Mouse (Mus musculus) right cerebral cortex, postnatal 25 days (tissue): ENCODE data around the gene Gdf15.
"Not testable (repeated sequence)": the region's sequence is repeated elsewhere in the genome, so short reads cannot be mapped to it uniquely, and the experiment has no call there.

ENCODE experiments used
- DNase-seq: peaks from one replicate; pipeline ENCODE4 v3.0.0; 2022

Gene Gdf15

GRCm38 (mm10) chr8:70602139-70602811 is 30.0 kb downstream of the Gdf15 start:
- DNase-seq: no peak

DNA sequence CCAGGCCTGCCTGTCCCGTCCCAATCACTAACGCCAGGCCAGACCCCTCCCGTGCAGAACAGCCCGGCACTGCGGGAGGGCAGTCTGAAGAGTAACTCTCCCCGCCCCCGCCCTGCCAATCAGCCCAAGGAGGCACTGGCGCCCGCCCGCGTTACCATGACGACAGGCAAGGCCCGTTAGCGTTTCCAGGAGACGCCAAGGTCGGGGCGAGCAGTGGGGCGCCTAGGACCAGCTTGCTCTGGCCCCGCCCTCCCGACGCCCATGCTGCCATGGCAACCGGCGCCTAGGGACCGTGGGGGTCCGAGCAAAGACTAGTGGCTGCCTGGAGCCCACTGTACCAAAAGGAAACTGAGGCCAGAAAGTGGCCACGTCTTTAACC is 31.0 kb downstream of the Gdf15 start:
- DNase-seq: peak; percentile 79

GRCm38 (mm10) chr8:70600473-70601270 is 31.6 kb downstream of the Gdf15 start:
- DNase-seq: no peak

DNA sequence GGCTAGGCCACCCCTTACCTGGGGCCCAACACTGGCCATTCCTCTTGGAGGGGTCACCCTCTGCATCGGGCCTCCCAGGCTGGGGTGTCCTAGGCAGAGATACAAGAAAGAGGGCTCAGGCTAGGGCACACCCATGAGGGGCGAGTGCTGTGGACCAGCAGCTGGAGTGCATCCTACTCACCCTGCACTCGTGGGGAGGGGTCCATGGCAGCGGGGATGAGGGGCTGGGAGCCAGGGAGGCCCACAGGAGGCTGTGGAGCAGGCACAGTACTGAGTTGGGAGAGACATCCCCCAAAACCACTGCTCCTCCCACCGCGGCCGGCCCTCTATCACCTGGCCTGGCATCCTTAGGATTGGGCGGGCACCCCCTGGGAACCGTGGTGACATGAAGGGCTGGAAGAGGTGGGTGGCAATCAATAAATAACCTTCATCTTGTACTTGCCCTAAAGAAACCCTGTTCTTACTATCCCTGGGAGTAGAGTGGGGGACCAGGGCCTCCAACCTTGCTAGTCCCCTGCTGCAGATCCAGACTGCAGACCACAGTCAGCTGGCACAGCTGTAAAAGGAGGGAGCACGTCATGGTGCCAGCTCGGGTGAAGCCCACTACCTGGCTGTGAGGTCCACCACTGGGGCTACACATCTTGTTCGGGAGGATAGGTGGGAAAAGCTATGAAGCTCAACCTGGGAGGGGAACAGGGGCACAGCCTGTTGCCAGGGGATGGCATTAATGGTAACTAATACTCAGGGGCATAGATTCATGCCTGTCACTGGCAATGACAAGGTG is 32.6 kb downstream of the Gdf15 start:
- no peak for DNase-seq

DNA sequence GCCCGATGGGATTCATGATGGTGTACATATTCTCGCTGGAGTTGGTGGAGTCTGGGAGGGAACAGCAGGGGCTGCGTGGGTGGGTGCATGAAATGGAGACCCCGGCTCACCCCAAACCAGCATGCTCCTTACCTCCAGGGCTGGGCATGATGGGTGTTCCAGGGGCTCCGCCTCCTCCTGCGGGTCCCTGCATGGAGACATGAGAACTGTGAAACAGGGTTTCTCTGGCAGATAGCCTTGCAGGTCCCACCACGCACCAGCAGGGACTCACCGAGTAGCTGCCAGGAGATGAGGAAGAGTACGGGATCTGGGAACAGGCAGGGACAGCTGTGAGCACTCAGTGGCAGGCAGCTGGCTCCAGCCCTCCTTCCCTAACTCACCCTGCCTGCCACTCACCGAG is 33.5 kb downstream of the Gdf15 start:
- no peak for DNase-seq

DNA sequence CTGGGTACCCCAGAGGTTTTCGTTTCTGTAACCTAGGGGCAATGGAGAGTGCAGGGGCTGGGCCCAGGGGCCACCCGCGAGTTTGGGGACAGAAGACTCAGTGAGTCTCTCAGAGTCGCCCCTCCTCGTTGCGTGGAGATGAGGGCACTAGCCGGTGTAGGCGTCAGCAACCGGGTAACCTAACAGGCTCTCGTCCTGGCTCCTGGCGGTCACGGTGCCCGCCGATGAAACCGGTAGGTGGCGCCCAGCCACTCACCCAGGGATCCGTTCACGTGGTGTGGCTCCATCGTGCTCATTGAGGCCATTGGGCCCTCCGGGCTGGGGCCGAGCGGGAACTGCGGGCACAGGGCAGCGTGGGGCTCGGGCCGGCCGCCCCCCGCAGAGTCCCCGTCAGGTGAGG is 34.0 kb downstream of the Gdf15 start:
- DNase-seq: peak; percentile 82

GRCm38 (mm10) chr8:70597417-70598272 is 34.6 kb downstream of the Gdf15 start:
- no peak for DNase-seq

DNA sequence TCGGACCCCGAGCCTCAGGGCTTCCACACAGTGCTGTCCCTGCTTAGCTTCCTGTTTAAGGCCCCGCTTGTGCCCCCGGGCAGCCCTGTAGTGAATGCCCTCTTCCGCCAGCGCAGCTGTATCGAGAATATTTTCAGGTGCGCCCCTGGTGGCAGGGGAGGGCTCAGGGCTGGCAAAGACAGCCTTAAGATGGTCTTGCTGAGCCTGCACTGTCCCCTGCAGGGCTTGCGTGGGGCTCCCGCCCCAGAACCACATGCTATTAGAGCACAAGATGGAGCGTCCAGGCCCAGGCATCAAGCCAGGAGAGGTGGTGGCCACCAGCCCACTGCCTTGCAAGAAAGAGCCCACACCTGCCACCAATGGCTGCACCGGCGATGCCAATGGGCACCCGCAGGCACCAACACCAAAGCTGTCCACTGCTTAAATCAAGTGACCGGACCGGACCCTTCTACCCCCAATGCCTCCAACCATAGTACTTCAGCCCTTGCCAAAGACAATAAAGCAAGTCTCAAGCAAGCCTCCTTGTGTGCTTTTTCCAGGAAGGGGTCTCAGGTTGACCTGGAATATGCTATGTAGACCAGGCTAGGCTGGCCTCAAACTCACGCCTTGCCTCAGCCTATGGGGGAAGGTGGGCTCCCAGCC is 35.4 kb downstream of the Gdf15 start:
- no peak for DNase-seq

DNA sequence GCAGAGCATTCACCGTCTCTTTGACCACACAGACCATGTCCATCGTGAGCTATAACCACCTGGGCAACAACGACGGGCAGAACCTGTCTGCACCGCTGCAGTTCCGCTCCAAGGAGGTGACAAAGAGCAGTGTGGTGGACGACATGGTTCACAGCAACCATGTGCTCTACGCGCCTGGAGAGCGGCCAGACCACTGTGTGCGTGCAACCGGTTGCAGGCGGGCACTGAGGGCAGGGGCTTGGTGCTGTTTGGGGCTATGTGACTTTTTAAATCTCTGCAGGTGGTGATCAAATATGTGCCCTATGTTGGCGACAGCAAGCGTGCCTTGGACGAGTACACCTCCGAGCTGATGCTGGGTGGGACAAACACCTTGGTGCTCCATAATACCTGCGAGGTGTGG is 36.0 kb downstream of the Gdf15 start:
- no peak for DNase-seq

DNA sequence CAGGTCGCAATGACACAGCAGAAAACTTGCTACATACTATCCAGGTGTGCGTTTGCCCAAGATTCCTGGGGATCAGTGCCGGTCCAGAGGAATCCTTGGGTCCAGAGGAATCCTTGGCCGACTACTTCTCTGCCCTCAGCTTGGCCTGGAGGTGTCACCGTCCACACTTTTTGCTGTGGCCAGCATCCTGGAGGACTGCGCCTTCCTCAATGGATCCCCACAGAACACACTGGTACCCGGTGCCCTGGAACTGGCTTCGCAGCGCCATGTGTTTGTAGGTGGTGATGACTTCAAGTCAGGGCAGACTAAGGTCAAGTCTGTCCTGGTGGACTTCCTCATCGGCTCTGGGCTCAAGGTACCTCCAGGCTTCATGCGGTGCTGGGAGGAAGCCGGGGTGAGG is 36.4 kb downstream of the Gdf15 start:
- DNase-seq: no peak

DNA sequence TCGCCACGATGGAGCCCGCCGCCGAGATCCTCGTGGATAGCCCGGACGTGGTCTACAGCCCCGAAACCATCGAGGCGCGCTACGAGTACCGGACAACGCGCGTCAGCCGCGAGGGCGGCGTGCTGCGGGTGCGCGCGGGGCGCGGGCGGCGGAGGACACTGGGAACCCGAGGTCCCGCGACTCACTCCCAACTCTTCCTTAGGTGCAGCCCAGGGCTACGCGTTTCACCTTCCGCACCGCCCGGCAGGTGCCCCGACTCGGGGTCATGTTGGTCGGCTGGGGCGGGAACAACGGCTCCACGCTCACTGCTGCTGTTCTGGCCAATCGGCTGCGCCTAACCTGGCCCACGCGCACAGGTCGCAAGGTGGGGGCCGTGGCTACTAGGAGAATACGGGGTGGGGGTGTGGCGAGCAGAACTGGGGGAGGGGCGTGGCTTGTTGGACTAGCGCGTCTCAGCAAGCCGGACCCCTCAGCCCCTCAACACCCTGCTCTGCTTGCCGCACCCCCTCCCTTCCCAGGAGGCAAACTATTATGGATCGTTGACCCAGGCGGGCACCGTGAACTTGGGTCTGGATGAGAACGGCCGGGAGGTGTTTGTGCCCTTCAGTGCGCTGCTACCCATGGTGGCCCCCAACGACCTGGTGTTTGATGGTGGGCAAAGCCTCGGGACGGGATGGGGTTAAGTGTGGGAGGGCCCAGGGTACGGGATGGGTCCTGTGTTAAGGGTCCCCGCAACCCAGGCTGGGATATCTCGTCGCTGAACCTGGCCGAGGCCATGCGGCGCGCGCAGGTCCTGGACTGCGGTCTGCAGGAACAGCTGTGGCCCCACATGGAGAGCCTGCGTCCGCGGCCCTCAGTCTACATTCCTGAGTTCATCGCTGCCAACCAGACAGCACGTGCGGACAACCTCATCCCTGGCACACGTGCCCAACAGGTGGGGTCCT is 37.4 kb downstream of the Gdf15 start:
- DNase-seq: no peak

DNA sequence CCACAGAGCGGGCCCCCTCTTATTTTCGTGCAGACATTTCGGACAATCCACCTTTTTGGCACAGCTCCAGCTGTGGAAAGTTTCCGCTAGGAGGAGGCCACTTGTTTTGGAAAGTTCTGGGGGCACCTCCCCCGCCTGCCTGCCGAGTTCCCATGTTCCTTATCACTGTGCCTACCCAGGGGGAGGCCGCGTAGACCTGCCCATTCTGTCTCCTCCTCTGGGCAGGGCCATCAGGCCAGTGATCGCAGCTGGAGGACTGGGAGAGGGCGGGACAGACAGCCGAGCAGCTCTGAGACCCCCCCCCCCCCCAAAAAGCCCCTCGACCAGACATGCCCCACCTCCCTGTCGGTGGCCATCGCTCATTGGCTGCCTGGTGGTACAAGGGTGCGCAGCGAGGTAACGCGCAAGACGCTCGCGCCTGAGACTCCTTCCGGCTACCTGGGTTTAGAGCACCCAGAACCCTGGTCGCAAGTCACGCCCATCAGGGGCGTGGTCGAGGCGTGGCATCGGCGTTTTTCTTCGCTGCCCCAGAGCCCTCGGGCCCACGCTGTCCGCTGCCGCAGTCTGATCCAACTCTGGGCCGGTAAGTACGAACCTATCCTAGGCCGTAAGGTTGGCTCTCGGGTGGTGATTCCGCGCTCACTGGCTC is 38.2 kb downstream of the Gdf15 start, which contains the start of gene Isyna1:
Gene Isyna1, plus strand, starts transcription at position 413 of the 649 bp plus-strand sequence.
- peak; percentile 80 for DNase-seq

DNA sequence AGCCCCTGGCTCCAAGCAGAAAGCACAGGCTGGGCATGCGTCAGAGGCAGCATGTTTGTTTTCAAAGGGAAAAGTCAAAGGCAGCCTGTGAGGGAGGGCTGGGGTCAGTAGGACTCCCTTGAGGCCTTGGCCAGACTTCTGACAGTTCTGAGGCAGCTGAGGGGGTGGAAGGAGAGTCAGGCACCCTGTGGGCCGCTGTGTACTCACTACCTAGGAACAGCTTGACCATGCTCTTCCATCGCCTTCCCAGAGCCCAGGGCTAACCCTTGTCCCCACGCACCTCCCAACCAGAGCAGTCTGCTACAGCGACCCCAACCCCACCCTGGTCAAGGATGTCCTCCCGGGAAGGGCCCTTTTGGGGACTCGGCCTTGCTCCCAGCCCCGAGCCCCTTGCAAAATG is 39.1 kb downstream of the Gdf15 start:
- no peak for DNase-seq

- no peak for DNase-seq
Measured at GRCm38 (mm10) chr8:70591569-70591968, 40.7 kb downstream of the Gdf15 start.

DNA sequence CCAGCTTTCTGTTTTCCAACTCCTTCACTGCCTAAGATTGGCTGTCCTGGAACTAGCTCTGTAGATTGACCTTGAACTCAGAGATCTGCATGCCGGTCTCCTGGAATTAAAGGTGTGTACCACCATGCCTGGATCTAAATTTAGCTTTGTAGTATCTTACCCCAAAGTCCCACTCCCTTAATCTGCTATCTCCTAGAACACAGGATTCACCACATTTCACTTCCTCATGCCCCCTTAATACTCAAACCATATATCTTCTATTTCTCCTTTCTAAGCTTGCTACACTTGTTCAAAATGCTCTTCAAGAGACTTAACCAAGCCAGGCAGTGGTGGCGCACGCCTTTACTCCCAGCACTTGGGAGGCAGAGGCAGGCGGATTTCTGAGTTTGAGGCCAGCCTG is 44.3 kb downstream of the Gdf15 start:
- not testable (repeated sequence) for DNase-seq

GRCm38 (mm10) chr8:70585258-70585652 is 47.0 kb downstream of the Gdf15 start:
- DNase-seq: no peak

DNA sequence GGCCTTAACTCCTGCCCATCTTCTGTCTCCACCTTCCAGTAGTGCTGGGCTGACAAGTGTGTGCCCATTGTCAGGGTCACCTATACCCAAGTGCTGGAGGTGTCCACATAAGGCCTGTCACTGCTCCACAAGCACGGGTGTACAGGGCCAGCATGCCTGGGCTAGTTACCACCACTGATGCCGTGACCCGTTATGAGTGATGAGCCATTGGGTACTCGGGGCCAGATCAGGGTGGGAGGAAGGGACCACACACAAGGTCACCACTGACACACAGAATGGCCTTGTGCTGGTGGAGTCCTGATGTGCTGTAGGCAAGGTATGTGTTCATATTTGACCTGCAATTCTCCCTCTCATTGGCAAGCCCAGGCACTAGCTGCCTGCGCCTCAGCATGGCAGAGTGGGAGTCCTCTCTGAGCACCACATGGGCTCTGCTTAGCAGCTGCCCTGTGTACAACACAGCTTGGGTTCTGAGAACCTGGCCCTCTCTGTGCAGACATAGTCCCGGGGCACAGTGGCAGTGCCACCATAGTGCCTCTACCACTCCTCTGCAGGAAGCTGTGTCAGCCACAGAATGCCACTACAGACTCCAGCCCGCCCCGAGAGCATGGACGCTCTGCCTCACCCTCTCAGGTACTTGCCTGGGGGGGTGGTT is 47.5 kb downstream of the Gdf15 start:
- DNase-seq: no peak

DNA sequence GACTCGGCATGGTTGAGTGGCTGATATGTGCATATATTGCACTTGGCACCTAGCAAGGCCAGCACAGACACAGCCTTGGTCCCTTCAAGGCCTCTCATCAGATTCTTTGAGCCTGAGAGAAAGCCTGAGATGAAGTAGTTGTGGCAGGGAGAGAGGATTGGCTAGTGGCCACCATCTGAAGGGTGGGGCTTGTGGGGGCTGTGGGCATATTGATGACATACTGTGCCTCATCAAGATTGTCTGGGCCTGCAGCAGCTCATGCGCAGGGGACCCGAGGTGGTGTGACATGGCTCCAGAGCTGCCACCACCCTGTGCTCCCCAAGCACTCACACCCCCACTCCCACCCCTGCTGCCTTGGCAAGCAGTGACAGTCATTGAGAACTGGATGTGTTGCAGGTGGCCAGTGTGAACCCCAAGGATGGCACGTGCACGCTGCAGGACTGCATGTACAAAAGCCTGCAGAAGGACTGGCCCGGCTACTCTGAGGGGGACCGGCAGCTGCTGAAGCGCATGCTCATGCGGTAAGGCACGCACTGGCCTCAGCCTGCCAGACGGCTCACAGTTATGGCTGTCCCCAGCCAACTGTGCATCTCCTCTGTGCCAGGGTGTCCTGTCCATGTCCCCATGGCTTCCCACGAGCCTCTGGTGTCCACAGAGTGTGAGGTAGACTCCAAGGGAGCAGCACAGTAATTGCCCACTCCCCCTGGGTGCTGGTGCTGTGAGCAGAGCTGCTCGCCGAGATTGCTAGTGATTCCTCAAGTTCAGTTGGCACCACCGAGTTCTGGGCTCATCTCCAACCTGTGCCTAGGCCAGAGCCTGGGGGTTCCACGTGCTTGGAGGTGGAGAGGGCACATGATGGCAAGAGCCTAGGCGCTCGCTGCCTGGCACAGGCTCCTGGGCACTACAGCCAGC is 48.5 kb downstream of the Gdf15 start:
- no peak for DNase-seq
